Mouse (Mus musculus) liver, embryonic 14.5 days (tissue): ENCODE measurements at regions not wholly inside any gene's neighbourhood (a gene's known extent, or its start where the extent isn't known, plus 50 kb on each side); places are given as distances from the start of the nearest gene placed in this dataset.

Source experiments
- CTCF ChIP-seq: IDR thresholded peaks from 2 replicates; pipeline ENCODE4 v1.5.1; 2016; ENCODE audit warnings: antibody characterized with exemption, low read depth, control low read depth
- EP300 ChIP-seq: IDR thresholded peaks from 2 replicates; pipeline ENCODE4 v1.6.1; 2016; ENCODE audit warnings: antibody characterized with exemption, low read depth

- no peak for TF ChIP-seq EP300
- no peak for TF ChIP-seq CTCF
These were observed 94.2 kb upstream of the Col5a2 start for GRCm38 (mm10) chr1:45597316-45597715.
